Mouse (Mus musculus) myocyte (in vitro differentiated cells): Measurements from ENCODE around the gene Nos1. TPM values are rescaled to one million over a fixed set of nuclear protein-coding genes. Genes with fewer than 3 reads are reported as not detected.

Source experiments
- H3K27me3 ChIP-seq: one replicate; pipeline ENCODE4 v1.6.1; 2011; ENCODE audit not compliant: control insufficient read depth, insufficient read depth, insufficient read length
- H3K36me3 ChIP-seq: one replicate; pipeline ENCODE4 v1.6.1; 2011; ENCODE audit not compliant: control insufficient read depth, insufficient read depth
- H3K4me2 ChIP-seq: one replicate; pipeline ENCODE4 v1.6.1; 2011; ENCODE audit warnings: low read depth, control low read depth
- H3K4me3 ChIP-seq: one replicate; pipeline ENCODE4 v1.5.1; 2011; ENCODE audit warnings: mild to moderate bottlenecking, control low read depth, moderate library complexity
- H3K79me2 ChIP-seq: one replicate; pipeline ENCODE4 v1.6.1; 2011; ENCODE audit not compliant: control insufficient read depth, insufficient read depth
- H3ac ChIP-seq: one replicate; pipeline ENCODE4 v1.6.1; 2011; ENCODE audit not compliant: control insufficient read depth, insufficient read length
- CEBPB ChIP-seq: IDR thresholded peaks from 2 replicates; pipeline ENCODE4 v1.6.1; 2011; ENCODE audit warnings: mild to moderate bottlenecking, moderate library complexity; ENCODE audit not compliant: poor library complexity, insufficient read depth, severe bottlenecking
- E2F4 ChIP-seq: IDR thresholded peaks from one replicate; pipeline ENCODE4 v1.6.1; 2011; ENCODE audit warnings: mild to moderate bottlenecking, control low read depth, moderate library complexity; ENCODE audit not compliant: insufficient read depth
- MAX ChIP-seq: IDR thresholded peaks from one replicate; pipeline ENCODE4 v1.6.1; 2011; ENCODE audit warnings: low read depth, mild to moderate bottlenecking, control low read depth
- MYOD1 ChIP-seq, 3 experiments: IDR thresholded peaks; one replicate each; pipeline ENCODE4 v1.6.1; 2011; ENCODE audit warnings: control low read depth in 2 of 3, low read depth in 2 of 3, mild to moderate bottlenecking in 2 of 3, moderate library complexity in 1 of 3; ENCODE audit not compliant: insufficient read length in 2 of 3, control insufficient read depth in 1 of 3
- MYOG ChIP-seq, 3 experiments: IDR thresholded peaks; one replicate each; pipeline ENCODE4 v1.6.1; 2011; ENCODE audit warnings: control low read depth in 2 of 3, low read depth in 2 of 3, mild to moderate bottlenecking in 2 of 3; ENCODE audit not compliant: insufficient read length in 2 of 3, control insufficient read depth in 1 of 3, insufficient read depth in 1 of 3
- POLR2A ChIP-seq: IDR thresholded peaks from one replicate; pipeline ENCODE4 v1.6.1; 2011; ENCODE audit warnings: low read depth, mild to moderate bottlenecking, control low read depth, moderate library complexity; ENCODE audit not compliant: insufficient read length
- POLR2AphosphoS2 ChIP-seq: IDR thresholded peaks from one replicate; pipeline ENCODE4 v1.6.1; 2011; ENCODE audit warnings: low read depth, control low read depth; ENCODE audit not compliant: insufficient read length
- REST ChIP-seq: IDR thresholded peaks from one replicate; pipeline ENCODE4 v1.6.1; 2011; ENCODE audit warnings: mild to moderate bottlenecking, control low read depth, moderate library complexity; ENCODE audit not compliant: insufficient read depth, insufficient read length
- SRF ChIP-seq: IDR thresholded peaks from one replicate; pipeline ENCODE4 v1.6.1; 2011; ENCODE audit warnings: low read depth; ENCODE audit not compliant: control insufficient read depth, insufficient read length
- TCF12 ChIP-seq: IDR thresholded peaks from one replicate; pipeline ENCODE4 v1.6.1; 2011; ENCODE audit warnings: mild to moderate bottlenecking, control low read depth; ENCODE audit not compliant: poor library complexity, insufficient read depth, severe bottlenecking
- TCF3 ChIP-seq: IDR thresholded peaks from one replicate; pipeline ENCODE4 v1.6.1; 2011; ENCODE audit warnings: low read depth, control low read depth; ENCODE audit not compliant: insufficient read length
- USF1 ChIP-seq: IDR thresholded peaks from one replicate; pipeline ENCODE4 v1.6.1; 2011; ENCODE audit warnings: low read depth, mild to moderate bottlenecking, control low read depth, moderate library complexity
- polyA plus RNA-seq: library from polyadenylated mRNA; unstranded; fragments of >200 nt; fragmentation: generic; extraction: Trizol; gene quantifications from one replicate; pipeline ENCODE4 v1.2.1, GENCODE M21; 2012; ENCODE audit warnings: missing spikeins

Nos1 gene
- polyA plus RNA-seq, 1 experiment: 0.30 TPM

DNA sequence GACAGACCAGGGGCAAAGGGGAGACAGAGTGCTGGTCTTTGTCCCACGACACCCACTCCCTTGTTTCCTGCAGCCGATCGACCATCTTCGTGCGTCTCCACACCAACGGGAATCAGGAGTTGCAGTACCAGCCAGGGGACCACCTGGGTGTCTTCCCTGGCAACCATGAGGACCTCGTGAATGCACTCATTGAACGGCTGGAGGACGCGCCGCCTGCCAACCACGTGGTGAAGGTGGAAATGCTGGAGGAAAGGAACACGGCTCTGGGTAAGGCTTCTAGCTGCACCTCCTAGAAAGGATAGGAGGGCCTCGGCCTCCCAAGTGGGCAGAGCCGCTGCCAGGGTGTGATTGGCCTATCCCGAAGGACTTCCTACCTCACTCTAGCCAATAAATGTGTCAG, 155.5 kb downstream of the Nos1 start:
- TF ChIP-seq TCF12 (no peak), POLR2A (no peak), CEBPB (no peak), POLR2AphosphoS2 (no peak), MAX (no peak)
- Histone ChIP-seq H3K36me3 (no peaks in the 10 kb centered on the region), H3ac (no peak overlapping the region), H3K79me2 (no peaks in the 10 kb centered on the region), H3K4me2 (no peak overlapping the region), H3K27me3 (peaks cover 29% of the 10 kb centered on the region), H3K4me3 (no peak overlapping the region)

DNA sequence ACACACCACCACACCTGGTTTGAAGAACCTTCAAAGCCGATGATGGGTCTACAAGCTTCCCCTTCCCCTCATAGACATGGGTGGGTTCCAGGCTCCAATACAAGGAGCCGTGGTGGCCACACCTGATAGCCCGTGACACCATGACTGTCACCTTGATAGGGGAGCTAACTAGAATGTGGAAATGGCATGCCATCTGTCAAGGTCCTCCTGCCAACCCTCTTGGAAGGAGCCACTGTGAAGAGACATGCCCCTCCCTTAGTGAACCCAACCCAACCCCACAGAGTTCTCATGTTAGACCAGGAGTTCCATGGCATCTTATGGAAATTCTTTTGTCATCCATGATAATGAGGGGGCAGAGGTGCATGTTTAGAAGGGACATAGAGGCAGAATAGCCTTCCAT, 156.4 kb downstream of the Nos1 start:
- no peaks in the 10 kb centered on the region for H3K36me3 ChIP-seq
- no peak overlapping the region for H3K4me3 ChIP-seq
- H3ac ChIP-seq: no peak overlapping the region
- H3K79me2 ChIP-seq: no peaks in the 10 kb centered on the region
- peaks cover 23% of the 10 kb centered on the region for H3K27me3 ChIP-seq
- no peak overlapping the region for H3K4me2 ChIP-seq
- TF ChIP-seq POLR2AphosphoS2: no peak
- TF ChIP-seq USF1: no peak
- TF ChIP-seq E2F4: no peak
- no peak for TF ChIP-seq MYOD1 (IDR thresholded peaks at IDR 0.05; ENCODE audit: control insufficient read depth in 1 of 3, insufficient read length in 2 of 3, low read depth in 2 of 3)

DNA sequence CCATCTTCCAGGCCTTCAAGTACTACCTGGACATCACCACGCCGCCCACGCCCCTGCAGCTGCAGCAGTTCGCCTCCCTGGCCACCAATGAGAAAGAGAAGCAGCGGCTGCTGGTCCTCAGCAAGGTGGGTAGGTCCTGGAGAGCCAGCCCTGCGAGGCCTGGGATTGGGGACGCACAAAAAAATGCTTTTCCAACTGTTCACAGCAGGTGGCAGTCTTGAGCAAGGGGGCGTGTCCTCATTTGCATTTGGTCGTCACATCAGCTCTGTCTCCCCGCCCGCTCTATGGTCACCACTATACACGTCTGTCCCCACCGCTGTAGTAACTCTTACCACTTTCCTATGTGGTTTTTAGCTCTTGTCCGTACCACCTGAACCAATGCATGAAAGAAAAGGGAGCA, 157.3 kb downstream of the Nos1 start:
- Histone ChIP-seq H3K36me3 (no peaks in the 10 kb centered on the region), H3K4me3 (no peak overlapping the region), H3K27me3 (peaks cover 25% of the 10 kb centered on the region), H3K79me2 (no peaks in the 10 kb centered on the region), H3ac (no peak overlapping the region), H3K4me2 (peak overlapping the region; percentile 51)
- TF ChIP-seq REST (no peak), MYOG (IDR thresholded peaks at IDR 0.05; ENCODE audit: control insufficient read depth in 1 of 3, insufficient read depth in 1 of 3, insufficient read length in 2 of 3, low read depth in 2 of 3) (no peak)

DNA sequence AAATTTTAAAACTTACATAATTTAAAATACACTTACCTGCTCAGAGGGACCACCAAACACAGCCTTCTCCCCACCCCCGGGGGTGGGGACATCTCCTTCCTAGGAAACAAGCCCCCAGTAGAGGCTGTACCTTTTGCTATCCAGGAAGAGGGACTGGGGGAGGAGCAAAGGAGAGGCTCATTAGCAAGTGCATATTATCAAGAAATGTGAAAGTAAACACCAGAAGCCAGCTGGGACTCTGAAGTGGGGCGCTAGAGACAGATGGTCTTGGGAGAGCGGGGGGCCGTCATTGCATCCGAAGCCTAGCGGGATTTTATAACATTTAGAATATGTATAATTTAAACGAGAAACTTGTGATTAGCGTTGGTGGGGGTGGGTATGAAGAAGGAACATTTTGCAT, 158.6 kb downstream of the Nos1 start:
- no peak overlapping the region for H3K4me2 ChIP-seq
- no peaks in the 10 kb centered on the region for H3K79me2 ChIP-seq
- no peaks in the 10 kb centered on the region for H3K36me3 ChIP-seq
- peaks cover 37% of the 10 kb centered on the region for H3K27me3 ChIP-seq
- H3K4me3 ChIP-seq: no peak overlapping the region
- H3ac ChIP-seq: no peak overlapping the region
- TF ChIP-seq E2F4 (no peak), TCF3 (no peak), TCF12 (no peak), USF1 (no peak), POLR2A (no peak), REST (no peak), MYOG (IDR thresholded peaks at IDR 0.05; ENCODE audit: control insufficient read depth in 1 of 3, insufficient read depth in 1 of 3, insufficient read length in 2 of 3, low read depth in 2 of 3) (no peak), SRF (no peak), MAX (no peak), CEBPB (no peak), POLR2AphosphoS2 (no peak), MYOD1 (IDR thresholded peaks at IDR 0.05; ENCODE audit: control insufficient read depth in 1 of 3, insufficient read length in 2 of 3, low read depth in 2 of 3) (no peak)

DNA sequence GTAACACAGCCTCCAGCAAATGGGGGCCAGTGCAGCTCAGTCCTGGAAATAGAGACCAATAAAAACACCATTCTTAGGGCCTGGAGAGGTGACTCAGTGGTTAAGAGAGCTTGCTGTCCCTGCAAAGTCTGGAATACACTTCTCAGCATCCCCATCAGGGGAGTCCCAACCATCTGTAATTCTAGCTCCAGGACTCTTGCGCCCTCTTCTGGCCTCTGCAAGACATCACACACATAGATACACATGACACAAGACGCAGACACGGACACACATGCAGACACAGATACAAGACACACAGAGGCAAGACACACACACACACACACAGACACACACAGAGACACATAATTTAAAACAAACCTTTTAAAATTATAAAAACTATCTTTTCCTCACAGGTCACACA, 160.7 kb downstream of the Nos1 start:
- TF ChIP-seq POLR2A (no peak), E2F4 (no peak), TCF3 (no peak), CEBPB (no peak), USF1 (no peak), SRF (no peak), MYOG (IDR thresholded peaks at IDR 0.05; ENCODE audit: control insufficient read depth in 1 of 3, insufficient read depth in 1 of 3, insufficient read length in 2 of 3, low read depth in 2 of 3) (no peak), TCF12 (no peak), MYOD1 (IDR thresholded peaks at IDR 0.05; ENCODE audit: control insufficient read depth in 1 of 3, insufficient read length in 2 of 3, low read depth in 2 of 3) (no peak), REST (no peak), POLR2AphosphoS2 (no peak), MAX (no peak)

More for the DNA sequence above, 160.7 kb downstream of the Nos1 start:
- Histone ChIP-seq H3ac (no peak overlapping the region), H3K27me3 (peaks cover 31% of the 10 kb centered on the region), H3K4me2 (no peak overlapping the region), H3K4me3 (no peak overlapping the region), H3K79me2 (no peaks in the 10 kb centered on the region), H3K36me3 (no peaks in the 10 kb centered on the region)
